Mouse (Mus musculus) E14TG2a.4 (cell line): ENCODE data around the gene Trim66.

Experiments
- CTCF ChIP-seq: conservative IDR thresholded peaks from 2 replicates; pipeline ENCODE4 v1.5.1; 2014; ENCODE audit warnings: low read length
- NANOG ChIP-seq: IDR thresholded peaks from 2 replicates; pipeline ENCODE4 v1.6.1; 2014; ENCODE audit warnings: borderline replicate concordance, low read length, mixed read lengths

DNA sequence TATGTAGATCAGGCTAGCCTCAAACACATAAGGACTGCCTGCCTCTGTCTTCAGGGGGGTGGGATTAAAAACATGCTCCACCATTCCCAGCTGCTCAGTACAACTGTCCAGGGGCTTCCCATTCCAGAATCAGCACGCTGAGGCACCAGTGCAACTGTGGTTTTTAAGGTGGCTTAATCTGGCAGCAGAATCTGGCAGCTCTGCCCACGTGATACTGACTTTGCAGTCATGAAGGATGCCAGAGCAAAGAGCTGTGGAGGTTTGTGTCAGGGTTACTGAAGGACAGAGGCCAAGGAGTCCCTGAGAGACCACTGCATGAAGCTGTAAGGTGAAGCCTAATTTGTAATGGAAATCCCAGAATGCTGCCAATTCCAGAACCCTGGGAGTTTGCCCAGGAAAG lies 2.9 kb upstream of the Trim66 start:
- TF ChIP-seq CTCF (no peak), NANOG (no peak)
